18 mouse cellular contexts compared by ENCODE assay signal in genomic region chr2:152176659-152177058, GRCm38 (mm10). TPM values are rescaled to one million over a fixed set of nuclear protein-coding genes. Genes with fewer than 3 reads are reported as not detected.
DNase-seq lines count a peak whose midpoint lies in the region; ATAC-seq and TF ChIP-seq lines count a peak whose summit lies in the region.
"Had no signal": no experiment of that assay in that cellular context is flagged by ENCODE, and none has a peak within 500 bp of the region (broad histone marks: within the 10 kb centered on the region; RNA-seq: fewer than 3 reads in every experiment).

No protein-coding gene starts in this region.

- H3K4me2 ChIP-seq in forebrain, embryonic 14.5 days (ENCODE audit: low read length), result no peak overlapping the region
- no peak overlapping the region for H3K4me2 ChIP-seq in hindbrain, postnatal 0 days (ENCODE audit: low read depth, low read length)

- no peak for TF ChIP-seq POLR2A in ES-Bruce4 (IDR thresholded peaks at IDR 0.05; ENCODE audit: insufficient read depth, low read length)

- ATAC-seq in forebrain, embryonic 14.5 days, result no peak
- no peak for ATAC-seq in hindbrain, postnatal 0 days
- ATAC-seq: liver, embryonic 12.5 days; Patski had no signal

- no peak for DNase-seq in forebrain, embryonic 10.5 days (ENCODE audit: extremely low spot score, low spot score)
- no peak for DNase-seq in forebrain, embryonic 14.5 days (ENCODE audit: low spot score)
- peak; percentile 10 for DNase-seq in hindbrain, postnatal 0 days (ENCODE audit: low spot score)
- no peak for DNase-seq in hindbrain, embryonic 10.5 days (ENCODE audit: low spot score)
- DNase-seq in adrenal gland, postnatal 36 days, result peak; percentile 43 to 51
- no peak for DNase-seq in liver
- DNase-seq: cerebellum, postnatal 25 days; layer of hippocampus, postnatal 36 days; right cerebral cortex, adult 18-20 months had no signal

- no peak for TF ChIP-seq EP300 in ES-Bruce4 (IDR thresholded peaks at IDR 0.05; ENCODE audit: insufficient read depth, low read depth, low read length)

- TF ChIP-seq CTCF in hindbrain, postnatal 0 days (IDR thresholded peaks at IDR 0.05; ENCODE audit: low read depth), result no peak
- no peak for TF ChIP-seq CTCF in ES-Bruce4 (IDR thresholded peaks at IDR 0.05; ENCODE audit: low read depth, low read length)

- peaks cover 26% of the 10 kb centered on the region for H3K27me3 ChIP-seq in forebrain, embryonic 10.5 days (ENCODE audit: poor library complexity, severe bottlenecking)
- no peaks in the 10 kb centered on the region for H3K27me3 ChIP-seq in forebrain, embryonic 14.5 days (replicated peaks; ENCODE audit: control insufficient read depth, insufficient read depth, low read length)
- no peaks in the 10 kb centered on the region for H3K27me3 ChIP-seq in hindbrain, postnatal 0 days (ENCODE audit: insufficient read depth, low read length)
- H3K27me3 ChIP-seq in hindbrain, embryonic 10.5 days (ENCODE audit: insufficient read depth, poor library complexity, severe bottlenecking), result peaks cover 24% of the 10 kb centered on the region
- H3K27me3 ChIP-seq in ES-Bruce4 (ENCODE audit: control insufficient read depth, insufficient read depth, low read length, poor library complexity, severe bottlenecking), result no peaks in the 10 kb centered on the region
- H3K27me3 ChIP-seq: neural tube, embryonic 13.5 days had no signal

- no peaks in the 10 kb centered on the region for H3K36me3 ChIP-seq in forebrain, embryonic 10.5 days (replicated peaks)
- H3K36me3 ChIP-seq in forebrain, embryonic 14.5 days (ENCODE audit: control insufficient read depth, insufficient read depth, low read length), result no peaks in the 10 kb centered on the region
- no peaks in the 10 kb centered on the region for H3K36me3 ChIP-seq in hindbrain, postnatal 0 days (ENCODE audit: insufficient read depth, low read length)
- no peaks in the 10 kb centered on the region for H3K36me3 ChIP-seq in hindbrain, embryonic 10.5 days
- H3K36me3 ChIP-seq in ES-Bruce4 (ENCODE audit: control insufficient read depth, insufficient read depth, low read length, poor library complexity, severe bottlenecking), result no peaks in the 10 kb centered on the region
- H3K36me3 ChIP-seq: embryonic facial prominence, embryonic 15.5 days; liver, embryonic 12.5 days; neural tube, embryonic 13.5 days had no signal

- no peak overlapping the region for H3K9ac ChIP-seq in forebrain, embryonic 14.5 days (ENCODE audit: low read length)
- no peak overlapping the region for H3K9ac ChIP-seq in hindbrain, postnatal 0 days (replicated peaks; ENCODE audit: low read length)
- H3K9ac ChIP-seq in ES-Bruce4 (ENCODE audit: low read depth, poor library complexity, severe bottlenecking), result peak overlapping the region; percentile 29
- H3K9ac ChIP-seq: embryonic facial prominence, embryonic 15.5 days; liver, embryonic 12.5 days had no signal

- WGBS in forebrain, embryonic 10.5 days, result 83% methylated on average over 6 of the region's 6 CpGs
- 87% methylated on average over 6 of the region's 6 CpGs for WGBS in forebrain, embryonic 14.5 days
- 71% methylated on average over 6 of the region's 6 CpGs for WGBS in hindbrain, postnatal 0 days
- 81% methylated on average over 6 of the region's 6 CpGs for WGBS in hindbrain, embryonic 10.5 days

- H3K4me3 ChIP-seq in forebrain, embryonic 10.5 days, result no peak overlapping the region
- no peak overlapping the region for H3K4me3 ChIP-seq in forebrain, embryonic 14.5 days (ENCODE audit: low read depth, low read length)
- H3K4me3 ChIP-seq in hindbrain, postnatal 0 days (ENCODE audit: low read length), result no peak overlapping the region
- H3K4me3 ChIP-seq in hindbrain, embryonic 10.5 days, result no peak overlapping the region
- peak overlapping the region; percentile 27 for H3K4me3 ChIP-seq in ES-Bruce4 (ENCODE audit: low read depth, low read length)
- H3K4me3 ChIP-seq: liver, embryonic 12.5 days; megakaryocyte, embryonic 14.5 days had no signal

- H3K27ac ChIP-seq in forebrain, embryonic 10.5 days, result peak overlapping the region; percentile 79; the same call in 1 of the 2 replicates
- no peak overlapping the region for H3K27ac ChIP-seq in forebrain, embryonic 14.5 days (ENCODE audit: low read depth, low read length)
- H3K27ac ChIP-seq in hindbrain, postnatal 0 days, result no peak overlapping the region
- no peak overlapping the region for H3K27ac ChIP-seq in hindbrain, embryonic 10.5 days
- peak overlapping the region; percentile 98 for H3K27ac ChIP-seq in ES-Bruce4 (ENCODE audit: insufficient read depth, low read length)
- H3K27ac ChIP-seq: embryonic facial prominence, embryonic 15.5 days; kidney, postnatal 0 days; liver, embryonic 12.5 days; neural tube, embryonic 13.5 days; stomach, postnatal 0 days had no signal

- H3K9me3 ChIP-seq in forebrain, embryonic 10.5 days, result peaks cover 4% of the 10 kb centered on the region; the same call in 1 of the 2 replicates
- no peaks in the 10 kb centered on the region for H3K9me3 ChIP-seq in forebrain, embryonic 14.5 days (replicated peaks; ENCODE audit: control insufficient read depth, low read length)
- no peaks in the 10 kb centered on the region for H3K9me3 ChIP-seq in hindbrain, postnatal 0 days (ENCODE audit: low read length)
- no peaks in the 10 kb centered on the region for H3K9me3 ChIP-seq in hindbrain, embryonic 10.5 days
- 0 out of 2 replicates have a peak, but pooled peaks cover 6% of the 10 kb centered on the region for H3K9me3 ChIP-seq in ES-Bruce4 (replicated peaks; ENCODE audit: control insufficient read depth, insufficient read depth, low read length, poor library complexity, severe bottlenecking)
- H3K9me3 ChIP-seq: embryonic facial prominence, embryonic 15.5 days; liver, embryonic 12.5 days had no signal

- H3K4me1 ChIP-seq in forebrain, embryonic 10.5 days, result peaks cover 11% of the 10 kb centered on the region
- H3K4me1 ChIP-seq in forebrain, embryonic 14.5 days (ENCODE audit: control insufficient read depth, insufficient read depth, low read length), result peaks cover 2% of the 10 kb centered on the region; the same call in 1 of the 2 replicates
- no peaks in the 10 kb centered on the region for H3K4me1 ChIP-seq in hindbrain, postnatal 0 days (ENCODE audit: insufficient read depth, low read length)
- peaks cover 20% of the 10 kb centered on the region for H3K4me1 ChIP-seq in hindbrain, embryonic 10.5 days (replicated peaks)
- no peaks in the 10 kb centered on the region for H3K4me1 ChIP-seq in ES-Bruce4 (ENCODE audit: control insufficient read depth, insufficient read depth, low read length)
- H3K4me1 ChIP-seq: liver, embryonic 12.5 days; megakaryocyte, embryonic 14.5 days had no signal

RNA-seq across cellular contexts. Expression of gene Tcf15, which starts 33.3 kb away (rescaled TPM):
- polyA plus RNA-seq in forebrain, embryonic 10.5 days (2016; fragmentation: Nextera tagmentation; extraction: Ambion mirVana), result 4.0 and 4.1 TPM in 2 replicates
- polyA plus RNA-seq in forebrain, embryonic 14.5 days (2014; fragmentation: Nextera tagmentation; extraction: Ambion mirVana), result 1.1 and 1.7 TPM in 2 replicates
- 4.9 TPM in 1 of 2 replicates, not detected in the other for total RNA-seq in hindbrain, postnatal 0 days (2014; rRNA removed)
- 0.74 and 1.2 TPM in 2 replicates for polyA plus RNA-seq in hindbrain, postnatal 0 days (2015; fragmentation: Nextera tagmentation; extraction: Ambion mirVana)
- 5.2 and 7.6 TPM in 2 replicates for polyA plus RNA-seq in hindbrain, embryonic 10.5 days (2016; fragmentation: Nextera tagmentation; extraction: Ambion mirVana)
- 8.3 and 8.5 TPM in 2 replicates for polyA plus RNA-seq in ES-Bruce4 (2011; ENCODE audit: insufficient read depth, insufficient read length, low read depth, missing spikeins)
- total RNA-seq in adrenal gland, postnatal 36 days (2021), result 1 to 10 TPM; 4.4 to 4.7 TPM
- polyA plus RNA-seq: C2C12, Patski had no signal

RNA-seq across cellular contexts. Expression of gene Csnk2a1, which starts 50.0 kb away (rescaled TPM):
- polyA plus RNA-seq in forebrain, embryonic 10.5 days (2016; fragmentation: Nextera tagmentation; extraction: Ambion mirVana), result 77.6 and 91.0 TPM in 2 replicates
- polyA plus RNA-seq in forebrain, embryonic 14.5 days (2014; fragmentation: Nextera tagmentation; extraction: Ambion mirVana), result 162 and 168 TPM in 2 replicates
- total RNA-seq in hindbrain, postnatal 0 days (2014; rRNA removed), result 119 and 128 TPM in 2 replicates
- 107 and 109 TPM in 2 replicates for polyA plus RNA-seq in hindbrain, postnatal 0 days (2015; fragmentation: Nextera tagmentation; extraction: Ambion mirVana)
- 83.7 and 91.3 TPM in 2 replicates for polyA plus RNA-seq in hindbrain, embryonic 10.5 days (2016; fragmentation: Nextera tagmentation; extraction: Ambion mirVana)
- 258 and 280 TPM in 2 replicates for polyA plus RNA-seq in ES-Bruce4 (2011; ENCODE audit: insufficient read depth, insufficient read length, low read depth, missing spikeins)
- total RNA-seq in adrenal gland, postnatal 36 days (2021), result 100 to 1,000 TPM in 1 of 2 experiments, 10 to 100 TPM in 1; 97.8 to 105 TPM

Comparison
In these comparisons a context has a peak if more than half of its experiments do, and no peak if none do; other contexts are left out.
1. DNase-seq: peak in hindbrain, postnatal 0 days (single experiment) and adrenal gland, postnatal 36 days (2 of 2); none in forebrain, embryonic 10.5 days (single experiment), forebrain, embryonic 14.5 days (single experiment), hindbrain, embryonic 10.5 days (single experiment) and liver (single experiment).
2. H3K27ac ChIP-seq: peak in forebrain, embryonic 10.5 days (single experiment) and ES-Bruce4 (single experiment); none in forebrain, embryonic 14.5 days (single experiment), hindbrain, postnatal 0 days (single experiment) and hindbrain, embryonic 10.5 days (single experiment).